Mouse (Mus musculus): ENCODE measurements at regions not wholly inside any gene's neighbourhood (a gene's known extent, or its start where the extent isn't known, plus 50 kb on each side); places are given as distances from the start of the nearest gene placed in this dataset.

GRCm38 (mm10) chr5:132728689-132729189 is 185.6 kb upstream of the Auts2 start:
- no peak for DNase-seq

DNA sequence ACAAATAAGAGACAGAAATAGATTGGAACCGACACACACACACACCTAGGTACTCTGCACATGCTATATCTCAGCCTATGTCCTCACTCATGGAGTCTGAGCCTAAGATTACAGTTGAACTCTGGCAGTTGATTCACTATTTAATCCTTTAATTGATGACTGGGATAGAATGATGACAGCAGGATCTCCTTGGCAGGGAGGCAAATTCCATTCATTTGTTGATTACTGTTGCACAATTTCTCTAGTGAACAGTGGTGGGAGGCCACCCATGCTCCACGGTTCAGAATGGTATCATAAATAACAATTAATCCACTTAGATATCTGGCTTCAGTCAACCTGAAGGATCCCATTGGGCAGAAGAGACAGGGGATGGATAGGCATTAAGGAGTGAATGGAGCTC is 181.3 kb upstream of the Auts2 start:
- DNase-seq: peak; percentile 25

- DNase-seq: no peak
Observed at GRCm38 (mm10) chr5:132710301-132710700, 167.2 kb upstream of the Auts2 start.

DNA sequence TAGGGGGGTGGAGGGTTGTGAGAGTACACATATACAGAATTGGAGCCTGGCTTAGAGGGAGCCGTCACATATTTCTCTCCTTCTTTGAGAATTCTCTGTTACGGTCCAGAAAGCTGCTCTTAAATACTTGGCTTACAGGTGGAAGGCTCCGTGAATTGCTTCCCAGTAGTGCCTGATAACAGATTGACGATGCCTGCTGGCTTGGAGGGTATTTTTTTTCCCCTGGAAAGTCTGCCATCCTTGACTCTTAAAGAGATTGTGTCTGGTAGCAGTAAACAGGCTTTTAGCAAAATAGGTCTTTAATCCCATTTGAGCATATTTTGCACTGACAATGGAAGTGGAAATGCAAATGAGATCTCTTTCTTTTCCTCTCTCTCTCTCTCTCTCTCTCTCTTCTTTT is 164.4 kb upstream of the Auts2 start:
- DNase-seq: no peak

DNA sequence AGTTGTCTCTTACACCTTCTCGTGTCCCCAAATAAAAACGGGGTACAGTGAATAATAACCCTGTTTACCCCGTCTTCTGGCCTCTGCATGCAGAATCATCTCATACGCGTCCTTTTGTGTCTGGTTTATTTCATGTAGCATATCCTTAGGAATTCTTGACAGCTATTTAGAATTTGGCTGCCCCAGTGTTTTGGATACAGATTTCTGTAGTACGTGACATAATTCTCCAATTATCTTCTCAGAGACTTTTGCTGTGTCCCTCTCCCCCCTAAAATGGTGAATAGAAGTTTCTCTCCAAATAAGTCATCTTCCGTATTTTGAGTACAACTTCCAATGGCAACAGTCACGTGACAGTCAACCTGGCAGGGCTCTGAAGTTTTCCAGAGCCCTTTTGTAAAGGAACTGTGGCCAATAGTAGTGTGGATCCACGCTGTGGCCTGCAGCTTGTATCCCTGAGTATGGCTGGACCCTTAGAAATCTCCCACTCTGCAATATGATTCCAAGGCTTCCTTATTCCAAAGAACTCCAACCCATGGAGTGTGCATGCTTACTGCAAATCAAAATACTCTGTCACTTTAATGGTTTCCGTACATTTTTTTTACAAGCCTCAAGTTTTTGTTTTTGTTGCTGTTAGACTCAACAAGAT is 160.4 kb upstream of the Auts2 start:
- DNase-seq: no peak

- DNase-seq: no peak
Observed at GRCm38 (mm10) chr5:132702573-132702972, 159.4 kb upstream of the Auts2 start.

- DNase-seq: no peak
Observed at GRCm38 (mm10) chr5:132690784-132691183, 147.6 kb upstream of the Auts2 start.

DNA sequence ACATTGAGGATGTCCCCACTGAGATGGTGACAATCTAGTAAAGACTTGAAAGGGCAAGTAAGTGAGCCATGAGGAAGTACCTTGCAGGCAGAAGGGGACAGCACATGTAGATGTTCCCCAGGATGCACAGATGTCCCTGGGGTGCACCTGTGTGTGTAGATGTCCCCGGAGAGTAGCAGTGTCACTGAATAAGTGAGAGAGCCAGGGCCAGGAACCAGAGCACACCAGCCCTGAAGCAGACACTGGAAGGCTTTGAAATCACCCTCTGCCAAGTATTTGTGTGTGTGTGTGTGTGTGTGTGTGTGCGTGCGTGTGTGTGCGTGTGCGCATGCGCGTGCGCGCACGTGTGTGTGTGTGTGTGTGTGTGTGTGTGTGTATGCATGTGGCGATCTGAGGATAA is 132.1 kb upstream of the Auts2 start:
- no peak for DNase-seq

DNA sequence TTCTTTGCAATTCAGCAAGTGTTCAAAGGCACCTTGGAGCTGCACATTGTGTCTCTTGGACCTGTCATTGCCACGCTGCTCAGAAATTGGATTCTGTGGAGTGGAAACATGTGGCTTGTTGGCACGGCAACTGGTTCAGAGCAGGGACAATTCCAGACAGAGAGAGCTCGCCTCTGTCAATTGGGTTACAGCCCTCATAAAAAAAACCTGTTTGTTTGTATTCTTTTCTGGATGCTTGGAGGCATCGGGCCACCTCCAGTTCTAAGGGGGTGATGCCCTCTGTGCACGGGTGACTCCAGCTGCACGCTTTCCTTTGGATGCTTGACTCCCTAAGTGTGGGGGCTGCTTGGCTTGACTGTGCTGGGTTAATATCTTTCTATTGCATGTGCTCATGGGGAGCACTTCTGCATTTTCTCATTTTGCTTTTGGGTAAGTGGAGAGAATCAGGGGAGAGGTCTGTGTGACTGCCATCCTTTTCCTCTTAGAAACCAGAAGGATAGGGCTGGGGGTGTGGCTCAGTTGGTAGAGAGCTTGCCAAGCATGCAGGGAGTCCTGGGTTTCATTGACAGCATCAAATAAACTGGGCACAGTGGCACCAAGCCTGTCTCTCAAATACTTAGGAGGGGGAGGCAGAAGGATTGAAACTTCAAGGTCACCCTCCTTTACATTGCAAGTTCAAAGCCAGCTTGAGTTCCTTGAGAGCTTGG is 130.6 kb upstream of the Auts2 start:
- DNase-seq: peak; percentile 26

GRCm38 (mm10) chr5:132671496-132671895 is 128.4 kb upstream of the Auts2 start:
- no peak for DNase-seq

DNA sequence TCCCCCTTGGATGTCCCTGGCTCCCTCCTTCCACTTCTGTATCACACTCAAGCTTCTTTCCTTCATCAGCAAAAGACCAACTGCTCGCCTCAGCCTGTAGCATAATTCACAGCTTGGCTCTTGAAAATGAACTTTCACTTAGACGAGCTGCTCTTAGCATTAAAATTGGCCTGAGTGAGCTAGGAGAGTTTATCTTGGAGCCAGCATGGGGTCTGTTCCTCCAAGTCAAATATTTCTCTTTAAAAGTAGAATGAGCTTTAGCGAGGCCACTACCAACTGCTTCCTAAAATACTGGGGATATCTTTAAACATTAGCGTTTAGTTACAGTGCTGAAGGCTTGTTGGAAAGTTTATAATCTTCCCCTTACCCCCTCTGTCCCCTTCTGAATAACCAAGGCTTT is 124.2 kb upstream of the Auts2 start:
- no peak for DNase-seq

- peak; percentile 18 for DNase-seq
Observed at GRCm38 (mm10) chr5:132661266-132661665, 118.1 kb upstream of the Auts2 start.

DNA sequence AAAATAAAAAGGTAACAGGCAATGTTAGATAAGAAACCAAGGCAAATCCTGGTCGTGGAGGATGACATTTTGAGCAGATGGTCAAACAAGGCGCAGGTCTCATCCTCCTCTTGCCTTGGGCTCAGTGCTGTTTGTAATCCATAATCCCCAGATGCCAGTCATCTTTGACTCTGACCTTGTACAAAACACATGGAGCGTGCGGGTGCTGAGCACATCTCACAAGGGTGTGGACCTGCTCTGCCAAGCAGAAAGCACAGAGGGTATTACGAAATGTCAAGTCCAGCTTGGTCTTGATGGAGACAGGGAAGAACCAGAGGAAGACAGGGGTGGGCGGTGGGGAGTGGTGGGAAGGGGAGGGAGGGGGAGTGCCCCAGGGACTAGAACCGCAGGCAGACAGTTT is 116.9 kb upstream of the Auts2 start:
- DNase-seq: no peak

- DNase-seq: no peak
Observed at GRCm38 (mm10) chr5:132654382-132654781, 111.2 kb upstream of the Auts2 start.

DNA sequence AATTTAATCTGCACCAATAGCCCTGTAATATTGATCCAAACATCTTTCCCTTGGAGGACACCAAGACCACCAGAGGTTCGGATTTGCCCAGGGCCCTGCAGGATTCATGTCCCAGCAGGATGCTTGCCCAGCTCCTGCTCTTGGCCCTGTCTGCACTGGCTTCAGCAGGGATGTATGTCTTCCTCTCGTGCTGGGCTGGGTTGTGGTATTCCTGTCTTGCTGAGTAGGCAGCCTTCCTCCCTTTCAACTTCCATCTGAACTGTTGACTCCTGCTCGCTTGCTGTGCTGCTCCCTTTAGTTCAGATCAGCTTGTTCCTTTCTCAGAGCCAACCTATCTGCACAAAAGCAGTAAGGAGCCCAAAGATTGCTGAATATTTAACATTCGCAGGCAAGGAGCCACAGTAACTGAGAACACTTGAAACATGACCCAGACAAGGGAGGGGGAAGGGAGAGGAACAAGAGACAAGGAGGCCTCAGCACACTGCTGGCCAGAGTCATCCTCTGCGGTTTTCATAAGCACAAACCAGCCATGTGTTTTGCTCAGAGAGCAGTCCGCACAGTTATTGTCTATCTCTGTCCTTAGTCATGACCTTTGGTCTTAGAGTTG is 110.7 kb upstream of the Auts2 start:
- DNase-seq: no peak

DNA sequence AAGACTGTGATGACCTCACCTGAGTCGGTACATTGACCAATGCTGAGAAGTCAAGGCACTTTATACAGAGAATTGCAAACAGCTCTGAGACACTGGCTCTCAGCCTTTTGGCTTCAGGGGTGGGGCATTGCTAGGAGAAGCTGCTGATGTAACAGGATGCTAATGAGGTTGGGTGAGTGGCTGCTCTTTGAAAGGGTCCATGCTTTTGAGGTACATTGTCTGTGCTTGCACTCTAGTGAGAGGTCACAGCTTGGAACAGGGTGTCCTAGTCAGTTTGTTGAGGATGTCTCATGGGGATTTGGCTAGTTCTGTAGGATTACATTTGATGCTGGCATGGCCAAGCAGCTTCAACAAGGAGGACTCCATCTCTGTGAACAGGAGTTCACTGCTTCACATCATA is 109.1 kb upstream of the Auts2 start:
- DNase-seq: no peak

- DNase-seq: no peak
Observed at GRCm38 (mm10) chr5:132649771-132650170, 106.6 kb upstream of the Auts2 start.

GRCm38 (mm10) chr5:132648751-132649150 is 105.6 kb upstream of the Auts2 start:
- DNase-seq: no peak

DNA sequence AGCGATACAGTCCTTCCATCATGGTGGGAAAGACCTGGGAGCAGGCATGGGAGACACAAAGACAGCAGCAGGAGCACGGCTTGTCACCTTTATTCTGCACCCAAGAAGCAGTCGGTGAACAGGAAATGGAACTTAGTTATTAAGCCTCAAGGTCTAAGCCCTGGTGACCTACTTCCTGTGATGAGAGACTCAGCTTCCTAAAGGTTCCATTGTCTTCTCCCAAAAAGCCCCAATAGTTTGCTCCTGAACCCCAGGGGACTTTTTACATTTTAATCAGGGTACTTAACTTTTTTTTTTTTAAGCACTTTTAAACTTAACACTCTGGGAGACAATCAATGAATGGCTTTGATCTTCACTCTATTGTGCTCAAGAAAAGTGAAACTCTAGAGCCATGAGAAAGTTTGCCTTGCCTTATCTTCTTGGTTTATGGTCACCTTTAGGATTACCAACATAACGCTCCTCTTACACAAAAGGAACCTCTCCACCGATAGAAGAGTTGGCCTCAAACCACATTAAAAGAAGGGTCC is 101.6 kb upstream of the Auts2 start:
- no peak for DNase-seq

GRCm38 (mm10) chr5:132643270-132643669 is 100.1 kb upstream of the Auts2 start:
- DNase-seq: no peak

DNA sequence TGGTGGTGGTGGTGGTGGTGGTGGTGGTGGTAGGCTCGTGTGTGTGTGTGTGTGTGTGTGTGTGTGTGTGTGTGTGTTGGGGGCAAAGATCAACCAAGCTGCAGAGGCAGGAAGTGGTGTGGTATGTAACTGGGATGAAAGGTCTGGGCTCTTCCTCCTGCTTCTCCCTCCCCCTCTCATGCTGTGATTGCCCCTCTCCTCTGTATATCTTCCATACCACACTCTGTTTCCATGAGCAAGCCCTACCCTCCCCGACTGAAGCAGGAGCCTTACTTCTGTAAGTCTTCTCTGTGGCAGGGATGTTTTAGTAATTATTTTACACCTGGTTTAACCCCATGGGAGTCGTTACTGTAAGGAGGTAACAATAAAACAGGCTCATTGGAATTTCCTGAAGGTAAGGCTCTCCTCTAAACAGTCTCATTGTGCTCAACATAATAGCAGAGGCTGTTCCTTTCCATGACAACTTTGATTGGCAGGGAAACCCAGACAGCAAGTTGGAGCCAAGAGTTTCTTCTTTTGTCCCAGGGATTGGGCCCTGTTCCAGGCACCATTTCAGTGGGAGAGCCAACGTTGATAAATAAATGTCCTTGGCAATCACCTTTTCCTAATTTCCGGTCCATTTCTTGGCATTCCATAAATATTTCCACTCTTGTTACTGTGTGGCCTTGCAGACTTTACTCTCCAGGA is 90.2 kb upstream of the Auts2 start:
- no peak for DNase-seq

GRCm38 (mm10) chr5:132621751-132622150 is 78.6 kb upstream of the Auts2 start:
- no peak for DNase-seq

DNA sequence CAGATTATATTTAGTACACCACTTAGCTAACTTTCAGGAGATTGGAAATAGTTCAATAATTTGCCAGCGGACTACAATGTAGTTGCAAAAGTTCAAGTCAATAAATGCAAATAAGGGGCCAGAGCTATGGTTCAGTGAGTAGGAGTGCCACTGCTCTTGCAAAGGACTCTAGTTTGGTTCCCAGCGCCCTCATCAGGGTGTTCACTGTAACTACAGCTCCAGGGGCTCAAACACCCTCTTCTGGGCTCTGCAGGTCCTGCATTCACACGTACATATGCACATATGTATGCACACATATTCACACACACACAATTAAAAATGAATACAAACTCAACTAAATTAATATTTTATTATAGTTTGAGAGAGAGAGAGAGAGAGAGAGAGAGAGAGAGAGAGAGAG is 74.1 kb upstream of the Auts2 start:
- DNase-seq: no peak
